ENCODE assay signal across 16 mouse cellular contexts in the genomic region with DNA sequence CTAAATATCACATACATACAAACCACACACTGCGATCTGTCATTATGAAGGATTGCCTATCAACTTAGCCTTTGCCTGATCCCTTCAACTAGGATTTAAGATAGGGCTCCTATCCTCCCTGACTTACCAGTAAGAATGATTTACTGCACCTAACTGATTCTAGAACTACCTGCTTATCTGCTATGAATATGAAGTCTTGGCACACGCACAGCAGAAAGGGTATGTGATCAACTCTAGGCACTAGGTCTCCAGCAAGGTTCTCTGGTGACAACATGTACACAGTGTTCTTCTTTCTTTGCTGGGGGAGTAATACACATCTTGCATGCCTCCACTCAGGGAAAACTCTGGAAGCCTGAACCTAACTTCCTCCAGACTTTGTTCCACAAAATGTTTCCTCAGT. TPM values are rescaled to one million over a fixed set of nuclear protein-coding genes. Genes with fewer than 3 reads are reported as not detected.
"Had no signal": no experiment of that assay in that cellular context is flagged by ENCODE, and none has a peak within 500 bp of the region (broad histone marks: within the 10 kb centered on the region; RNA-seq: fewer than 3 reads in every experiment).

No protein-coding gene starts in this region.

- H3K27ac ChIP-seq: limb, embryonic 15.5 days; midbrain, embryonic 13.5 days; neural tube, embryonic 15.5 days had no signal

- H3K4me3 ChIP-seq: limb, embryonic 15.5 days; megakaryocyte, embryonic 14.5 days; midbrain, embryonic 13.5 days; myocyte; neural tube, embryonic 15.5 days had no signal

- H3K9ac ChIP-seq: limb, embryonic 15.5 days; midbrain, embryonic 13.5 days; neural tube, embryonic 15.5 days had no signal

- H3K27me3 ChIP-seq: limb, embryonic 15.5 days; megakaryocyte, embryonic 14.5 days; midbrain, embryonic 13.5 days; neural tube, embryonic 15.5 days had no signal

- H3K36me3 ChIP-seq: limb, embryonic 15.5 days; midbrain, embryonic 13.5 days; neural tube, embryonic 15.5 days had no signal

- H3K9me3 ChIP-seq: limb, embryonic 15.5 days; megakaryocyte, embryonic 14.5 days; midbrain, embryonic 13.5 days; neural tube, embryonic 15.5 days had no signal

- DNase-seq: kidney, adult 11 months; kidney, adult 9 months; kidney, postnatal 36 days; lung, adult 18-20 months; lung, postnatal 4 days; right cerebral cortex, postnatal 4 days; spleen, adult 18-20 months; thymus, adult 18-20 months; thymus, postnatal 14 days had no signal

- ATAC-seq: midbrain, embryonic 13.5 days had no signal

- H3K4me2 ChIP-seq: limb, embryonic 15.5 days; midbrain, embryonic 13.5 days; neural tube, embryonic 15.5 days had no signal

RNA-seq across cellular contexts. Expression of gene Chrdl2, which starts 44.5 kb away (rescaled TPM):
- total RNA-seq: layer of hippocampus, adult 18-20 months had no signal
- polyA plus RNA-seq: lung, embryonic 16.5 days; midbrain, embryonic 13.5 days; myocyte had no signal
